ENCODE assay signal across 8 mouse cellular contexts in the genomic region with DNA sequence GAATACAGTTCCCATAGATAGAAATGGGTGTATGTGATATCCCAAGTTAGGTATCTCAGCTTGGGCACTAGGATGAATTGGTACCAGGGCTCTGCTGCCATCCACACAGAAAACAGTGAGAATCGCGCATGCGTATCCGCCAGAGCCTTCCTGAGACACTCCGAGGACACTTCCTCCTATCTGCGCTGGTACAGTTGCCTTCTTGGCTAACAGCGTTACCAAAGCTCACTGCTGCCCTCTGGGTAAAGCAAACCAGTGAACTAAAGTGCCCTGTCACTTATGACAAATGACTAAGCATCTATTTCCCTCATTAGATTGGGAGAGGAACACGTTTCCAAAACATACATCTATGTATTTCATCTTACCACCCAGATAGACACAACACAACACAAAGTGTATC.
DNase-seq lines count a peak whose midpoint lies in the region; ATAC-seq and TF ChIP-seq lines count a peak whose summit lies in the region.

No protein-coding gene starts in this region.

- H3K27ac ChIP-seq in kidney, postnatal 0 days: no peak overlapping the region
- no peak overlapping the region for H3K27ac ChIP-seq in liver, postnatal 0 days (ENCODE audit: low read depth)

- no peaks in the 10 kb centered on the region for H3K36me3 ChIP-seq in kidney, postnatal 0 days (ENCODE audit: insufficient read depth, low read length)
- no peaks in the 10 kb centered on the region for H3K36me3 ChIP-seq in liver, postnatal 0 days (replicated peaks; ENCODE audit: insufficient read depth, low read length)

- WGBS in kidney, postnatal 0 days: 51% methylated on average over 8 of the region's 8 CpGs
- WGBS in liver, postnatal 0 days (ENCODE audit: insufficient replicate concordance): 13% methylated on average over 8 of the region's 8 CpGs

- H3K9ac ChIP-seq in kidney, postnatal 0 days (ENCODE audit: low read depth, low read length): no peak overlapping the region
- H3K9ac ChIP-seq in liver, postnatal 0 days (replicated peaks): no peak overlapping the region

- ATAC-seq in common myeloid progenitor, adult 5-6 weeks (replicated peaks; ENCODE audit: low read depth, poor library complexity, severe bottlenecking): peak; percentile 99
- no peak for ATAC-seq in kidney, postnatal 0 days (replicated peaks; ENCODE audit: low FRiP score, low read depth)
- ATAC-seq in liver, postnatal 0 days: peak; percentile 78

- no peaks in the 10 kb centered on the region for H3K27me3 ChIP-seq in kidney, postnatal 0 days (ENCODE audit: insufficient read depth, low read length)
- no peaks in the 10 kb centered on the region for H3K27me3 ChIP-seq in liver, postnatal 0 days (ENCODE audit: insufficient read depth, low read length)

- no peaks in the 10 kb centered on the region for H3K9me3 ChIP-seq in kidney, postnatal 0 days (replicated peaks; ENCODE audit: low read length)
- no peaks in the 10 kb centered on the region for H3K9me3 ChIP-seq in liver, postnatal 0 days (ENCODE audit: low read length)

- H3K4me3 ChIP-seq in kidney, postnatal 0 days (replicated peaks; ENCODE audit: low read depth, low read length): no peak overlapping the region
- H3K4me3 ChIP-seq in liver, postnatal 0 days (ENCODE audit: low read depth, low read length): no peak overlapping the region

- peak; percentile 13 for DNase-seq in embryo, embryonic 10 days (ENCODE audit: low spot score)
- DNase-seq in embryo, embryonic 9.5 days (ENCODE audit: extremely low spot score): no peak
- peak; percentile 90 for DNase-seq in CD4-positive helper T cell, adult 2 months (ENCODE audit: low read depth, low spot score)
- DNase-seq in kidney, postnatal 0 days (ENCODE audit: low spot score): peak; percentile 16
- DNase-seq in liver, postnatal 0 days: peak; percentile 71
- peak; percentile 77 to 81 for DNase-seq in spleen, adult 18-20 months
- no peak for DNase-seq in cerebellum, adult 9-10 months

- H3K4me1 ChIP-seq in kidney, postnatal 0 days (replicated peaks; ENCODE audit: insufficient read depth, low read length): no peaks in the 10 kb centered on the region
- peaks cover 7% of the 10 kb centered on the region; the same call in 1 of the 2 replicates for H3K4me1 ChIP-seq in liver, postnatal 0 days (ENCODE audit: insufficient read depth)

- TF ChIP-seq CTCF in kidney, postnatal 0 days (IDR thresholded peaks at IDR 0.05; ENCODE audit: low read depth): peak; percentile 45; the same call in 1 of the 2 replicates
- peak; percentile 81 for TF ChIP-seq CTCF in liver, postnatal 0 days (IDR thresholded peaks at IDR 0.05; ENCODE audit: low read depth)

- H3K4me2 ChIP-seq in kidney, postnatal 0 days (ENCODE audit: low read length): no peak overlapping the region
- H3K4me2 ChIP-seq in liver, postnatal 0 days (ENCODE audit: low read depth, low read length): no peak overlapping the region

- 0 out of 2 replicates have a peak, but pooled peaks have one; percentile 14 for TF ChIP-seq EP300 in liver, postnatal 0 days (IDR thresholded peaks at IDR 0.05; ENCODE audit: low read depth)

Comparison
In these comparisons a context has a peak if more than half of its experiments do, and no peak if none do; other contexts are left out.
1. DNase-seq: peak in embryo, embryonic 10 days (single experiment), CD4-positive helper T cell, adult 2 months (single experiment), kidney, postnatal 0 days (single experiment), liver, postnatal 0 days (single experiment) and spleen, adult 18-20 months (2 of 2); none in embryo, embryonic 9.5 days (single experiment) and cerebellum, adult 9-10 months (single experiment).